Mouse (Mus musculus) forelimb bud, embryonic 11.5 days (tissue): ENCODE results near the gene Fbxo10.
"Not testable (repeated sequence)": the region's sequence is repeated elsewhere in the genome, so short reads cannot be mapped to it uniquely, and the experiment has no call there.

Source experiments
- DNase-seq: peaks from one replicate; pipeline ENCODE4 v3.0.0-alpha.2; 2012; ENCODE audit warnings: low read depth, low spot score

Gene Fbxo10

DNA sequence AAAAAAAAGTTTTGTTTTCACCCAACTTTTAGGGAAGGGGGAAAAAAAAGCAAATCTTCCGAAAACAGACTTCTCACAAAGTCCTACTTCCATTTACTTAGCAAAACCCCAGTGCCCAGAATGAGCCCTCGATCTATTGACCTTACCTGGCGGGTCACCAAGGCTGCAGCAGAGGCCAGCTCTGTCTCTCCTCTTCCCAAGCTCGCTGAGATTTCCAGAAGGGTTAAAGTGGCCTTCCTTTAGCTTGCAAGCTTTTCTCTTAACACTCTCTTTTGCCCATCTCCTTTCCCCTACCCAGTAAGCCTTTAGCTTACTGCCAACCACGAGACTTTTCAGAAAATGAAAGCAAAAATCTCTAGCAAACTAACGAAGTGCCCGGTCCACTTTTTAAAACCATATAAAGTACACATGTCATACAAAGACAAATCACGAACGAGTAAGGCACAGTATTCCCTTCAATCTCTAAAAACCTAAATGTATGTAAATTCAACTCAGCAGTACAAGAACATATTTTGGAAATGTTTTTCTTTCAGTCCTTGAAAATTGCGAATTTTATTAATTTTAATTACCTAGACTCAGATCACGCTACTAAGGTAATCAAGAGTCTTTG lies 73.5 kb downstream of the Fbxo10 start:
- DNase-seq, result no peak

DNA sequence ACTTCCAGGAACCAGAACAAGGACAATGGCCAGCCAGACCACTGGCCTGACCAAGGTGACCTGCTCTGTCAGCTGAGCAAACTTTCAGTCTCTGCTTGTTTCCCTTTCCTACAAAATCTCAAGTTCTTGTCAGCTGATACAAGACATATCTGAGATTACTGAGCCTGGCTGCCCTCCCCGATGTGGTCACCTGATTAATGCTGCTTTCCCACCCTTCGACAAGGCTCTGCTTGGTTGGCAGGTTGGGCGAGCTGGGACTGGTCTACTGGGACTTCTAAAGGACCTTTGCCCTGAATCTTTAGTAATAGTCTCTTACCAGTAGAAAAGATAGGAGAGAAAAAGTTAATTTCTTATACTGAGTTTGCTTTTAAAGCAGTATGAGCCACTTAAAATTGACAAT lies 79.0 kb downstream of the Fbxo10 start:
- DNase-seq, result no peak

DNA sequence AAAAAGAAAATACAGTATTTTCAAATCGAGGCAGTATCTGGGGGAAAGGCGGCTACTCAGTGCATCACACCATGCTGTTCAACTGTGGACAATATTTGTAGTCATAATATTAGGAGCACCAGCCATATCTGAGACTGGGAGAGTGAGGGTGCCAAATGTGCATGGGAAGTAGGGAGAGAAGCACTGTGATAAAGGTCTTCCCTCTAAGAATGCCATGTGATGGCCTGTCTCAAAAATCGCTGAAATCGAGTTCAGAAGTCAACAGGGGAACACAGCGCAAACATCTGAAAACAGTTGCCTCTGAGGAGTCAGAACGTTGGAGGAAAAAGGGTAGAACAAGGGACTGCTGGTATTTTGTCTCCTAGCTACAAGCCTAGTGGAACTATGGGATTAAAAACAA lies 84.4 kb downstream of the Fbxo10 start:
- no peak for DNase-seq

DNA sequence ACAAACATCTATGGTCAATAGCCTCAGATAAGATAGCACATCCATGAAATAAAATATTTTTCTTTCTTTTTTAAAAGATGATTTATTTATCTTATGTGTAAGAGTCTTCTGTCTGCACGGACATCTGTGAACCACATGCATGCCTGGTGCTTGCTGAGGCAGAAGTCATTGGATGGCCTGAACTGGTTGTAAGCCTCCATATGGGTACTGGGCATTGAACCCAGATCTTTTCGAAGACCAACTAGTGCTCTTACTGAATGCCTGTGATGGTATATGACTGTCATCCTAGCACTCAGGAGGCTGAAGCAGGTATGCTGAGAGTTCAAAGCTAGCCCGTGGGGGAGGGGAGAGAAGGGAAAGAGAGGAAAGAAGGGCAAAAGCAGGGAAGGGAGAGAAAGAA lies 86.3 kb downstream of the Fbxo10 start:
- no peak for DNase-seq

DNA sequence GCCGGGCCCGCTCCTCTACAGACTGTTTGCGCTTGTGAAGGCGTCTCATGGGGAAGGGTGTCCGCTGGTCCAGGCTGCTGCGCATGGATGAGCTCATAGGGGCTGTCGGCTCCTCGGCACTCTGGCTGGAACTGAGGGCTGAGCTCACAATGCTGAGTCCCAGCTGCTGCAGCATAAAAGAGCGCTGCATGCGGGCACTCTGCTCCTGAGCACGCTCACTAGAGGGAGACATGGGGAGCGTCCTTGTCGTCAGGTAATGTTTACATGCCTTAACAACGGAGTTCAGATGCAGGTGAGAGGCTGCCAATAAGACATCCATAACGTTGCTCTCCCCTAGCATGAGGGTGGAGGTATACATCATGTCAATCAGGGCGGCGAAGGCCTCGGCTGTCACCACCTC lies 89.6 kb downstream of the Fbxo10 start:
- no peak for DNase-seq

GRCm38 (mm10) chr4:44993847-44994246 lies 90.6 kb downstream of the Fbxo10 start:
- no peak for DNase-seq

GRCm38 (mm10) chr4:44993179-44993578 lies 91.2 kb downstream of the Fbxo10 start:
- not testable (repeated sequence) for DNase-seq

DNA sequence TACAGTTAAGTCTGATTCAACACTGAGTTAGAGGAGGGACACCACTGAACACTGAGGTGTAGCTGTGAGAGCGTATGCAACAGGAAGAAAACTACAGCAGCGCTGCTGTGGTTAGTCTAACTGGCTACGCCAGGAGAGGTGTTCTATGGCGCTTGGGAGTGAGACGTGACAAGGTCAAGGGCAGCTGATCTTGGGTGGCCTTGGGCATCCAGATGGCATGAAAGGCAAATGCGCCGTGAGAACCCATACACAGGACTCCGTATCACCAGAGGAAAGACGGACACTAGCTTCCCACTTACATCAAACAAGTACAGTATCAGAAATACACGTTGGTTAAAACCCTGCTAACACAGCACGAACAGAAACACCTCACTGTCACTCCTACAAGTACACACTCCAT lies 92.1 kb downstream of the Fbxo10 start:
- not testable (repeated sequence) for DNase-seq

DNA sequence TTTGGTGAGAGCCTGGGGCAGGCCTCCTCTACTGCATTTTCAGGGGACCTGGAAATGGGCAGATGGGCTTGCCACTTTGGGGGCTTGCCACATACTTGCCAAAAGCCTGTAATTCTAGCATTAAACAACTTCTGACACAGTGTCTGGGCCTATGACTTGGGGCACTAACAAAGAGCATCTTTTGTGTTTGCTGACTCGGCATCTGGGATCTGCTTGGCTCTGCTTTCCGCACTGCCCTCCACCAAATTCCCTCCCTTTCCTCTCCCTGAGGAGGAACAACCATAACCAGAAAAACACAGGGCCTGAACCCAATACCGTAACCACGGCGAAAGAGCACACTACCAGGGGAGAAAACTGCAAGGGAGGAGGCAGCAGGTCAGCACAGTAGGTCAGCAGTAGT lies 93.8 kb downstream of the Fbxo10 start:
- no peak for DNase-seq
